Mouse (Mus musculus) gastrocnemius, adult 8-10 months (tissue): ENCODE results near the gene Cfap69. TPM values are rescaled to one million over a fixed set of nuclear protein-coding genes. Genes with fewer than 3 reads are reported as not detected.

Experiments
- total RNA-seq, 4 experiments: library from RNA; stranded (reverse); gene quantifications; 2 replicates each; pipeline ENCODE4 v1.2.4; 2022

The Cfap69 gene
- total RNA-seq, 4 experiments from 2014 or later, result 0.41 TPM; not detected in 3

Other genes starting within 250 kb of the Cfap69 start
- gene Cdk14, start 243.9 kb downstream of the Cfap69 start, total RNA-seq, result 1 to 10 TPM; 2.2 to 2.8 (median 2.3) TPM
- gene 1700015F17Rik, start 185.1 kb downstream of the Cfap69 start, total RNA-seq, result not detected
- 10 to 100 TPM; 12.1 to 15.5 (median 14.1) TPM for gene Cldn12, start 149.3 kb downstream of the Cfap69 start, total RNA-seq
- gene Gtpbp10, start 104.7 kb downstream of the Cfap69 start, total RNA-seq, result 10 to 100 TPM in 1 of 4 experiments, 1 to 10 TPM in 3; 6.7 to 10.0 (median 7.6) TPM
- not detected for gene Gm8773, start 90.4 kb downstream of the Cfap69 start, total RNA-seq
- gene Steap2, start 30.3 kb upstream of the Cfap69 start, total RNA-seq, result under 1 TPM; 0.27 to 0.41 (median 0.37) TPM
- gene Steap1, start 85.1 kb upstream of the Cfap69 start, total RNA-seq, result not detected